Mouse (Mus musculus) layer of hippocampus, adult 9-10 months (tissue): ENCODE measurements at regions not wholly inside any gene's neighbourhood (a gene's known extent, or its start where the extent isn't known, plus 50 kb on each side); places are given as distances from the start of the nearest gene placed in this dataset.

ENCODE experiments used
- DNase-seq: peaks from one replicate; pipeline ENCODE4 v3.0.0; 2022; ENCODE audit warnings: low spot score

- no peak for DNase-seq
These were observed 62.8 kb upstream of the Gm47985 start for GRCm38 (mm10) chr1:151119566-151119965.

- no peak for DNase-seq
These were observed 60.7 kb upstream of the Gm47985 start for GRCm38 (mm10) chr1:151121686-151122085.

GRCm38 (mm10) chr1:151123964-151124363, 58.4 kb upstream of the Gm47985 start:
- no peak for DNase-seq

- DNase-seq: no peak
These were observed 57.2 kb upstream of the Gm47985 start for GRCm38 (mm10) chr1:151125028-151125659.

- no peak for DNase-seq
These were observed 56.4 kb upstream of the Gm47985 start for GRCm38 (mm10) chr1:151125764-151126485.

- DNase-seq: no peak
These were observed 55.6 kb upstream of the Gm47985 start for GRCm38 (mm10) chr1:151126756-151127155.

- no peak for DNase-seq
These were observed 54.3 kb upstream of the Gm47985 start for GRCm38 (mm10) chr1:151128005-151128404.

- no peak for DNase-seq
These were observed 53.4 kb upstream of the Gm47985 start for GRCm38 (mm10) chr1:151128955-151129354.

GRCm38 (mm10) chr1:151130036-151130435, 52.3 kb upstream of the Gm47985 start:
- DNase-seq: no peak

- no peak for DNase-seq
These were observed 51.3 kb upstream of the Gm47985 start for GRCm38 (mm10) chr1:151130845-151131626.

GRCm38 (mm10) chr1:151131627-151132284, 50.6 kb upstream of the Gm47985 start:
- DNase-seq: no peak
